Mouse (Mus musculus): ENCODE measurements around the gene Xdh.

DNA sequence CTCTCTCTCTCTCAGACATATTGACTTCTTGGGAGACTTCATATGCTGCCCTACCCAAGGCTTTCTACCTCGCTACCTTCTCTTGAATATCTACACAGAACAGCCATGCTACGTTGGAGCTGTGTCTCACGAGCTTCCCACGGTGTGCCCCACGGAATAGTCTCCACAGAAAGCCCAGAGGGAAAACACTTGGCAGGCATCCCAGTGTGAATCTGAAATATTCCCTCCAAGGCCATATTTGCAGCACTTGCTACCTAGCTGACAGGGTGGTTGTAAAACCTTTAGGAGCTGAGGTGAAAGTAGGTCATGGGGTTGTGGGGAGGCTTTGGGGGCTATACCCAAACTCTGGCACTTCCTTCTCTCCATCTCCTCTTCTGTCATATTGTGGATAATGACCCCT, 3.1 kb downstream of the Xdh start:
- no peak for TF ChIP-seq GATA1 (IDR thresholded peaks at IDR 0.05; ENCODE audit: borderline replicate concordance, low read length)
- TF ChIP-seq FLI1 (IDR thresholded peaks at IDR 0.05; ENCODE audit: low read length): no peak
